ENCODE assay signal across 14 mouse cellular contexts in genomic region chr9:97956407-97957106, GRCm38 (mm10).
DNase-seq lines count a peak whose midpoint lies in the region; ATAC-seq and TF ChIP-seq lines count a peak whose summit lies in the region.
"Had no signal": no experiment of that assay in that cellular context is flagged by ENCODE, and none has a peak within 500 bp of the region (broad histone marks: within the 10 kb centered on the region; RNA-seq: fewer than 3 reads in every experiment).

No protein-coding gene starts in this region.

- ATAC-seq in Patski = peak; percentile 44
- no peak for ATAC-seq in intestine, embryonic 16.5 days
- ATAC-seq: activated CD4-positive, CD25-positive, alpha-beta regulatory T cell, adult 4 months had no signal

- TF ChIP-seq CTCF in kidney, adult 2 months (conservative IDR thresholded peaks at IDR 0.05; ENCODE audit: insufficient read depth, insufficient read length, low read depth, low read length) = no peak
- no peak for TF ChIP-seq CTCF in Patski (IDR thresholded peaks at IDR 0.05)

- no peaks in the 10 kb centered on the region for H3K27me3 ChIP-seq in kidney, adult 2 months (replicated peaks; ENCODE audit: control insufficient read depth, insufficient read depth, low read length)
- no peaks in the 10 kb centered on the region for H3K27me3 ChIP-seq in Patski
- no peaks in the 10 kb centered on the region for H3K27me3 ChIP-seq in intestine, embryonic 16.5 days (replicated peaks; ENCODE audit: control insufficient read depth, insufficient read depth, low read length)
- H3K27me3 ChIP-seq: limb, embryonic 15.5 days; neural tube, embryonic 12.5 days had no signal

- H3K27ac ChIP-seq in kidney, adult 2 months (ENCODE audit: insufficient read depth, low read depth, low read length) = no peak overlapping the region
- no peak overlapping the region for H3K27ac ChIP-seq in intestine, embryonic 16.5 days (ENCODE audit: low read length)
- H3K27ac ChIP-seq: heart, embryonic 10.5 days; limb, embryonic 15.5 days; macrophage; neural tube, embryonic 12.5 days had no signal

- H3K4me3 ChIP-seq in kidney, adult 2 months (ENCODE audit: insufficient read depth, low read depth, low read length) = no peak overlapping the region
- no peak overlapping the region for H3K4me3 ChIP-seq in intestine, embryonic 16.5 days (ENCODE audit: low read length)
- H3K4me3 ChIP-seq: heart, embryonic 10.5 days; limb, embryonic 15.5 days; neural tube, embryonic 12.5 days had no signal

- no peak overlapping the region for H3K9ac ChIP-seq in intestine, embryonic 16.5 days (ENCODE audit: low read depth, low read length)
- H3K9ac ChIP-seq: limb, embryonic 15.5 days; neural tube, embryonic 12.5 days had no signal

- no peaks in the 10 kb centered on the region for H3K4me1 ChIP-seq in kidney, adult 2 months (ENCODE audit: control insufficient read depth, insufficient read depth, low read length)
- H3K4me1 ChIP-seq in intestine, embryonic 16.5 days (ENCODE audit: control insufficient read depth, insufficient read depth, low read length) = no peaks in the 10 kb centered on the region
- H3K4me1 ChIP-seq: heart, embryonic 10.5 days; neural tube, embryonic 12.5 days had no signal

- TF ChIP-seq POLR2A in kidney, adult 2 months (IDR thresholded peaks at IDR 0.05; ENCODE audit: low read depth, low read length) = no peak

- in situ Hi-C loops in Patski (cut with MboI; ENCODE audit: low pct_unique_long_range_greater_than_20kb) = no loop called here

- DNase-seq in kidney, adult 2 months = peak; percentile 11
- DNase-seq in kidney, postnatal 10 days = no peak
- peak; percentile 73 for DNase-seq in Patski (ENCODE audit: low read depth, low spot score)
- peak; percentile 89 for DNase-seq in brain, adult 2 months (ENCODE audit: low read depth, low spot score)
- DNase-seq in cerebellum, postnatal 36 days = peak; percentile 62 to 77
- no peak for DNase-seq in layer of hippocampus, adult 11-12 months (ENCODE audit: low spot score)
- DNase-seq: spleen, adult 18-20 months; thymus, adult 2 months had no signal

- H3K36me3 ChIP-seq in kidney, adult 2 months (ENCODE audit: control insufficient read depth, insufficient read depth, low read length) = no peaks in the 10 kb centered on the region
- H3K36me3 ChIP-seq in intestine, embryonic 16.5 days (ENCODE audit: control insufficient read depth, insufficient read depth, low read length) = no peaks in the 10 kb centered on the region
- H3K36me3 ChIP-seq: heart, embryonic 10.5 days; limb, embryonic 15.5 days; neural tube, embryonic 12.5 days had no signal

- H3K9me3 ChIP-seq in intestine, embryonic 16.5 days (ENCODE audit: control insufficient read depth, low read length) = no peaks in the 10 kb centered on the region
- H3K9me3 ChIP-seq: heart, embryonic 10.5 days; limb, embryonic 15.5 days; neural tube, embryonic 12.5 days had no signal

- CTCF ChIA-PET in Patski (lab: Charles Lee) = interaction anchor here (0.7 kb wide), 1 partner anchor 9 kb away, joined by 3 read pairs; no protein-coding TSS in a partner anchor

- H3K4me2 ChIP-seq in intestine, embryonic 16.5 days (ENCODE audit: low read depth, low read length) = no peak overlapping the region
- H3K4me2 ChIP-seq: limb, embryonic 15.5 days; neural tube, embryonic 12.5 days had no signal

- POLR2A ChIA-PET in Patski (lab: Charles Lee) = interaction anchor here (0.5 to 0.7 kb wide), 2 partner anchors 372 to 600 kb away, joined by 3 read pairs; no protein-coding TSS in a partner anchor

- 74% methylated on average over 4 of the region's 4 CpGs for WGBS in kidney, adult 2 months
- WGBS in intestine, embryonic 16.5 days = 66% methylated on average over 4 of the region's 4 CpGs

Comparison
In these comparisons a context has a peak if more than half of its experiments do, and no peak if none do; other contexts are left out.
1. DNase-seq: peak in kidney, adult 2 months (single experiment), Patski (single experiment), brain, adult 2 months (single experiment) and cerebellum, postnatal 36 days (2 of 2); none in kidney, postnatal 10 days (single experiment) and layer of hippocampus, adult 11-12 months (single experiment).